Mouse (Mus musculus): ENCODE measurements around the gene Celf2. TPM values are rescaled to one million over a fixed set of nuclear protein-coding genes. Genes with fewer than 3 reads are reported as not detected.
A peak's percentile ranks its signal among the peaks of the same experiment; 100 is the strongest.

Gene Celf2
- total and polyA plus RNA-seq, 2 experiments from 2014 or later = 185 to 205 TPM

DNA sequence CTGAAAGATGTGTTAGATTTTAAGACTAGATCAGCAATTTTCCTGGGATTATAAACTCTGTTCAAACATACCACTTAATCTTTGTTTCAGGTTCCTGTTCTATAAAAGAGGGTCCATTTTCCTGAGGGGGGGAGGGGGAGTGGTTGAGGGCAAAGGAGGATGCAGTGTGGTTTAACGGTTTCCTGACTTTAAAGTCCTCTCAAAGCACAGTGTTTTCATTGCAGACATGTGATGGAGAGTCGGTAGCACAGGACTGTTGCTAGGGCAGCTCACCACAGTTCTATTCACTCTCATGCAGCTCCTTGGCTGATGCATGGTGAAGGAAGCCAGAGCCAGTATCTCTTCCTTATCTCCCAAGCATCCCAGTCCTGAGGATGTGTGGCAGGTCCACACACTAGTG, 802.1 kb downstream of the Celf2 start:
- peaks cover 9% of the 10 kb centered on the region; the same call in 1 of the 2 replicates for H3K36me3 ChIP-seq (ENCODE audit: insufficient read depth)
- no peak overlapping the region for H3K9ac ChIP-seq
- H3K4me3 ChIP-seq (ENCODE audit: low read depth, low read length) = no peak overlapping the region
- DNase-seq (no peak), ATAC-seq (0 out of 2 replicates have a peak, but pooled peaks have one; percentile 21)
- no peak overlapping the region for H3K4me2 ChIP-seq (ENCODE audit: low read depth)
- WGBS = 31% methylated on average over 2 of the region's 2 CpGs
- H3K9me3 ChIP-seq (ENCODE audit: low read length) = no peaks in the 10 kb centered on the region
- no peaks in the 10 kb centered on the region for H3K27me3 ChIP-seq (ENCODE audit: insufficient read depth, low read length)
- no peak for TF ChIP-seq CTCF (IDR thresholded peaks at IDR 0.05; ENCODE audit: low read depth)
- H3K4me1 ChIP-seq (ENCODE audit: insufficient read depth) = peaks cover 23% of the 10 kb centered on the region; the same call in 1 of the 2 replicates
- H3K27ac ChIP-seq (ENCODE audit: low read depth, low read length) = peak overlapping the region; percentile 35; the same call in 1 of the 2 replicates

DNA sequence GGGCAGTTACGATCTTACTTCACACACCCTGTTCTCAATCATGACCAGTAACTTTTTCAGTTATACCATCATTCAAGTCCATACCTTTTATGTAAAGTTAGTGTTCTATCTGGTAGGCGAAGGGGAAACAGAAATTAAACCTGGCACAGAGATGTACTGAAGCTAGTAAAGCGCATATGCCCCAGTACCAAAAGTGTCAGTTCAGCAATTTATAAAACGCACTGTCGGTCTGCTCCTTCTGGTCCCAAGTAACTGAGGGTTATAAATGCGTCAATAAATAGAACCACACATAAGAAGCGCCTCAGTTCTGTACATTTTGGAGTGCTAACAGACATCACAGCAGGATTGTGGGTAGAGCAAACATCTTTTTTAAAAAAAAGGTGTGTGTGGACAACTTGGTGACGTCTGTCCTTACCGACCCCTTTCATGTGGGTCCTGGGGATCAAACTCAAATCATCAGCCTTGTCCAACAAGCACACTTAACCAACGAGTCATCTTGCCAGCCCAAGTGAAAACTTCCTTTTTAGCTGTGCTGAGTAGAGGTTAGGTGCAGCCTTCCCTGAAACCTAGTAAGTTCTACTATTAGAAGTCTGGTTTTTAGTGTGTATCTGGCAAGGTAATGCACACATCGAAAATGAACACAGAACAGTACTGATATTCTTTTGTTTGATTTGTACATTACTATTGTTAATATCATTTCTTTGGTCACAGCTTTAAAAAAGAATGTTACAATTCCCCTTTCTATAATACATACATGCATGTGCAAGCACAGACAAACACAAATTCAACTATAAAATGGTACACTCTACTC, 803.2 kb downstream of the Celf2 start:
- DNase-seq = no peak
- H3K27me3 ChIP-seq (ENCODE audit: insufficient read depth, low read length) = no peaks in the 10 kb centered on the region
- no peak overlapping the region for H3K9ac ChIP-seq
- peaks cover 9% of the 10 kb centered on the region; the same call in 1 of the 2 replicates for H3K36me3 ChIP-seq (ENCODE audit: insufficient read depth)
- no peak overlapping the region for H3K4me3 ChIP-seq (ENCODE audit: low read depth, low read length)
- no peak for ATAC-seq
- H3K4me2 ChIP-seq (ENCODE audit: low read depth) = no peak overlapping the region
- peaks cover 23% of the 10 kb centered on the region; the same call in 1 of the 2 replicates for H3K4me1 ChIP-seq (ENCODE audit: insufficient read depth)
- 76% methylated on average over 11 of the region's 11 CpGs for WGBS
- no peaks in the 10 kb centered on the region for H3K9me3 ChIP-seq (ENCODE audit: low read length)
- no peak for TF ChIP-seq CTCF (IDR thresholded peaks at IDR 0.05; ENCODE audit: low read depth)
- H3K27ac ChIP-seq (ENCODE audit: low read depth, low read length) = 0 out of 2 replicates have a peak overlapping the region, but pooled peaks have one; percentile 21

DNA sequence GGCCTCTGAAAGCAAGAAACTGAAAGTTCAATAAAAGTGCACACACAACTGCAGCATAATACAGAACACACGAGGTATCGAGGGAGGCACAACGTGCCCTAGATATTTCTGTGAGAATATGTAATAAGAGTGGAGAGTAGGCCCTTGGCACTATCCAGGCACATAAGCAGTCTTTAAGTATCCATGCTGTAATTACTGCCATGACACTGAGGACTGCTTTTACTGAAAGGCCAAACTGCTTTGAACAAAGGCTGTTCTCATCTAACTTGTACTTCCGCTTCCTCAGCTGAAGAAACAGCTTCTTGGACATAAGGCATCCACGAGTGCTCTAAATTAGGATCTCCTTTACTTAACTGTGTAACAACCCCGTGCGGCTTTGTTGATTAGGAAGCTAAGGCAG, 803.9 kb downstream of the Celf2 start:
- H3K9me3 ChIP-seq (ENCODE audit: low read length) = no peaks in the 10 kb centered on the region
- no peak for TF ChIP-seq CTCF (IDR thresholded peaks at IDR 0.05; ENCODE audit: low read depth)
- H3K27ac ChIP-seq (ENCODE audit: low read depth, low read length) = no peak overlapping the region
- H3K9ac ChIP-seq = no peak overlapping the region
- ATAC-seq = peak; percentile 32; the same call in 1 of the 2 replicates
- H3K36me3 ChIP-seq (ENCODE audit: insufficient read depth) = peaks cover 9% of the 10 kb centered on the region; the same call in 1 of the 2 replicates
- no peak for DNase-seq
- H3K4me1 ChIP-seq (ENCODE audit: insufficient read depth) = peaks cover 23% of the 10 kb centered on the region; the same call in 1 of the 2 replicates
- WGBS = 63% methylated on average over 7 of the region's 7 CpGs
- no peak overlapping the region for H3K4me3 ChIP-seq (ENCODE audit: low read depth, low read length)
- H3K27me3 ChIP-seq (ENCODE audit: insufficient read depth, low read length) = no peaks in the 10 kb centered on the region
- no peak overlapping the region for H3K4me2 ChIP-seq (ENCODE audit: low read depth)

DNA sequence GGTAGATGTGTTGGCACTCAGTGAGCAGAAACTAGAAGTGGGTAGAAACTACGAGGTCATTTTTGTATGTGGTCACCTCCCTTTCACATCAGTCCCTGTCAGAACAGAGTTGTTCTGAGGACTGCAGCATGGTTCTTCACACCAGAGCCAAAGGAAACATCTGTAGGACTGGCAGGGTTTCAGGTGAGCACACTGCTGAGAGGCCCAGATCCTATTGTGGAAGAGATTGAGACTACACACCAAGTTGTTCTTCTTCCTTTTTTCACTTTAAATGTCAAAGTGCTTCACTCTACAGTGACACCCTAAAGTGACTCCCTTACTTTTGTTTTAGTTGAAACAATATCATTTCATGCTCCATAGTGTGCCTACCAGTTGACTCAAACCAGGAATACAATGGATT, 804.6 kb downstream of the Celf2 start:
- H3K9me3 ChIP-seq (ENCODE audit: low read length) = no peaks in the 10 kb centered on the region
- no peak for ATAC-seq
- H3K27me3 ChIP-seq (ENCODE audit: insufficient read depth, low read length) = no peaks in the 10 kb centered on the region
- no peak overlapping the region for H3K4me2 ChIP-seq (ENCODE audit: low read depth)
- H3K4me3 ChIP-seq (ENCODE audit: low read depth, low read length) = no peak overlapping the region
- DNase-seq = no peak
- peaks cover 13% of the 10 kb centered on the region; the same call in 1 of the 2 replicates for H3K36me3 ChIP-seq (ENCODE audit: insufficient read depth)
- no peak overlapping the region for H3K9ac ChIP-seq
- no peak for TF ChIP-seq CTCF (IDR thresholded peaks at IDR 0.05; ENCODE audit: low read depth)
- WGBS = 87% methylated on average over 1 of the region's 1 CpGs
- H3K27ac ChIP-seq (ENCODE audit: low read depth, low read length) = no peak overlapping the region
- peaks cover 23% of the 10 kb centered on the region; the same call in 1 of the 2 replicates for H3K4me1 ChIP-seq (ENCODE audit: insufficient read depth)

GRCm38 (mm10) chr2:6704342-6704741, 805.0 kb downstream of the Celf2 start:
- Histone ChIP-seq H3K27ac (ENCODE audit: low read depth, low read length) (no peak overlapping the region), H3K4me3 (ENCODE audit: low read depth, low read length) (no peak overlapping the region), H3K4me2 (ENCODE audit: low read depth) (no peak overlapping the region), H3K4me1 (ENCODE audit: insufficient read depth) (peaks cover 23% of the 10 kb centered on the region; the same call in 1 of the 2 replicates), H3K36me3 (ENCODE audit: insufficient read depth) (peaks cover 15% of the 10 kb centered on the region; the same call in 1 of the 2 replicates), H3K9ac (no peak overlapping the region), H3K27me3 (ENCODE audit: insufficient read depth, low read length) (no peaks in the 10 kb centered on the region), H3K9me3 (ENCODE audit: low read length) (no peaks in the 10 kb centered on the region)
- DNase-seq = no peak
- no peak for TF ChIP-seq CTCF (IDR thresholded peaks at IDR 0.05; ENCODE audit: low read depth)
- 92% methylated on average over 7 of the region's 7 CpGs for WGBS
- no peak for ATAC-seq

GRCm38 (mm10) chr2:6696326-6696725, 813.0 kb downstream of the Celf2 start:
- Histone ChIP-seq H3K9ac (no peak overlapping the region), H3K27me3 (ENCODE audit: insufficient read depth, low read length) (no peaks in the 10 kb centered on the region), H3K4me2 (ENCODE audit: low read depth) (no peak overlapping the region), H3K27ac (ENCODE audit: low read depth, low read length) (no peak overlapping the region), H3K4me3 (ENCODE audit: low read depth, low read length) (no peak overlapping the region), H3K4me1 (ENCODE audit: insufficient read depth) (no peaks in the 10 kb centered on the region), H3K9me3 (ENCODE audit: low read length) (no peaks in the 10 kb centered on the region), H3K36me3 (ENCODE audit: insufficient read depth) (0 out of 2 replicates have a peak, but pooled peaks cover 7% of the 10 kb centered on the region)
- 74% methylated on average over 1 of the region's 1 CpGs for WGBS
- no peak for DNase-seq
- TF ChIP-seq CTCF (IDR thresholded peaks at IDR 0.05; ENCODE audit: low read depth) = no peak
- ATAC-seq = no peak

DNA sequence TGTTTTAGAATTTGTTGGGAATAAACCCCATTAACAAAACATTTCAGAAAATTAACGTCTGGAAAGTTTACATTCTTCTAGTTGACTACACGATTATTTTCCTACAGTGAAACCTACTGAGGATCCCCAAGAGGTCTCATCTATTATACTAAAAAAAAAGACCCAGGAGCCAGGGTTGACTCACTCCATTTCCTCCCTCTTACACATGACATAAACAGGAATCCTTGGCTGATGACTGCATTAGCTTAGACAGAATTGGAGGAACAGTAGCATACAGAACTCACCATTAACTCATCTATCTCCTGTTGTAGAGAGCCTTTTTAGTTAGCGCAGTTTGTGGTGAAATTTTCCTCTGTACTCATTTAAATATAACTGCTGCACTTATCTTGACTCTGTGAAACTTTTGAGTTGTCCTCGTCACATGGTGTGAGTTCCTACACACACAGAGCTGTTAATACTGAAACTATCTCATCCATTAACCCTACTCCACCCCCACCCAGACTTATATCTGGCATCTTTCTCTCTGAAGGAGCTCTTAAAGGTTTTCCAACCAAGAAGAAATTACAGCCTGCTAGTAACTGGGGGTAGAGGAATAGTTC, 813.9 kb downstream of the Celf2 start:
- DNase-seq (no peak), ATAC-seq (no peak)
- Histone ChIP-seq H3K9me3 (ENCODE audit: low read length) (no peaks in the 10 kb centered on the region), H3K36me3 (ENCODE audit: insufficient read depth) (0 out of 2 replicates have a peak, but pooled peaks cover 7% of the 10 kb centered on the region), H3K27me3 (ENCODE audit: insufficient read depth, low read length) (no peaks in the 10 kb centered on the region), H3K9ac (no peak overlapping the region), H3K27ac (ENCODE audit: low read depth, low read length) (no peak overlapping the region), H3K4me3 (ENCODE audit: low read depth, low read length) (no peak overlapping the region), H3K4me2 (ENCODE audit: low read depth) (no peak overlapping the region), H3K4me1 (ENCODE audit: insufficient read depth) (no peaks in the 10 kb centered on the region)
- 69% methylated on average over 4 of the region's 4 CpGs for WGBS
- TF ChIP-seq CTCF (IDR thresholded peaks at IDR 0.05; ENCODE audit: low read depth) = no peak
